Mouse (Mus musculus): ENCODE measurements at regions not wholly inside any gene's neighbourhood (a gene's known extent, or its start where the extent isn't known, plus 50 kb on each side); places are given as distances from the start of the nearest gene placed in this dataset.
A peak's percentile ranks its signal among the peaks of the same experiment; 100 is the strongest.

GRCm38 (mm10) chr3:23127134-23127533 lies 1050.7 kb downstream of the Tbl1xr1 start:
- peak in 1 of 2 experiments; percentile 10 for DNase-seq (ENCODE audit: low spot score in 2 of 2)

GRCm38 (mm10) chr3:23135551-23135950 lies 1059.1 kb downstream of the Tbl1xr1 start:
- DNase-seq (ENCODE audit: low spot score in 2 of 2) = no peak

GRCm38 (mm10) chr3:23138932-23139331 lies 1062.5 kb downstream of the Tbl1xr1 start:
- DNase-seq (ENCODE audit: low spot score in 2 of 2) = no peak

GRCm38 (mm10) chr3:23164828-23165450 lies 1088.5 kb downstream of the Tbl1xr1 start:
- no peak for DNase-seq (ENCODE audit: low spot score in 2 of 2)

GRCm38 (mm10) chr3:23183393-23183792 lies 1106.9 kb downstream of the Tbl1xr1 start:
- peak in 1 of 2 experiments; percentile 13 for DNase-seq (ENCODE audit: low spot score in 2 of 2)

- DNase-seq (ENCODE audit: low spot score in 2 of 2) = no peak
These were observed 1112.0 kb downstream of the Tbl1xr1 start for GRCm38 (mm10) chr3:23188479-23188878.

GRCm38 (mm10) chr3:23200056-23200455 lies 1123.6 kb downstream of the Tbl1xr1 start:
- no peak for DNase-seq (ENCODE audit: low spot score in 2 of 2)

GRCm38 (mm10) chr3:23214427-23214826 lies 1138.0 kb downstream of the Tbl1xr1 start:
- no peak for DNase-seq (ENCODE audit: low spot score in 2 of 2)

GRCm38 (mm10) chr3:23216754-23217153 lies 1140.3 kb downstream of the Tbl1xr1 start:
- DNase-seq (ENCODE audit: low spot score in 2 of 2) = no peak

- DNase-seq (ENCODE audit: low spot score in 2 of 2) = no peak
These were observed 1171.8 kb downstream of the Tbl1xr1 start for GRCm38 (mm10) chr3:23248291-23248690.

- DNase-seq (ENCODE audit: low spot score in 2 of 2) = no peak
These were observed 1175.7 kb downstream of the Tbl1xr1 start for GRCm38 (mm10) chr3:23252180-23252579.

GRCm38 (mm10) chr3:23298818-23299217 lies 1222.4 kb downstream of the Tbl1xr1 start:
- DNase-seq (ENCODE audit: low spot score in 2 of 2) = no peak

GRCm38 (mm10) chr3:23334216-23334615 lies 1257.8 kb downstream of the Tbl1xr1 start:
- no peak for DNase-seq (ENCODE audit: low spot score in 2 of 2)

GRCm38 (mm10) chr3:23334958-23335357 lies 1258.5 kb downstream of the Tbl1xr1 start:
- DNase-seq (ENCODE audit: low spot score in 2 of 2) = no peak

GRCm38 (mm10) chr3:23374341-23374740 lies 1297.9 kb downstream of the Tbl1xr1 start:
- no peak for DNase-seq (ENCODE audit: low spot score in 2 of 2)

GRCm38 (mm10) chr3:23404877-23405276 lies 1328.4 kb downstream of the Tbl1xr1 start:
- no peak for DNase-seq (ENCODE audit: low spot score in 2 of 2)

- no peak for DNase-seq (ENCODE audit: low spot score in 2 of 2)
These were observed 1333.0 kb downstream of the Tbl1xr1 start for GRCm38 (mm10) chr3:23409431-23409830.

- DNase-seq (ENCODE audit: low spot score in 2 of 2) = no peak
These were observed 1350.5 kb downstream of the Tbl1xr1 start for GRCm38 (mm10) chr3:23426956-23427355.

- no peak for DNase-seq (ENCODE audit: low spot score in 2 of 2)
These were observed 1358.6 kb downstream of the Tbl1xr1 start for GRCm38 (mm10) chr3:23435016-23435415.

GRCm38 (mm10) chr3:23457720-23458119 lies 1381.3 kb downstream of the Tbl1xr1 start:
- DNase-seq (ENCODE audit: low spot score in 2 of 2) = no peak

- no peak for DNase-seq (ENCODE audit: low spot score in 2 of 2)
These were observed 1423.4 kb downstream of the Tbl1xr1 start for GRCm38 (mm10) chr3:23499889-23500288.

- DNase-seq (ENCODE audit: low spot score in 2 of 2) = no peak
These were observed 1471.1 kb downstream of the Tbl1xr1 start for GRCm38 (mm10) chr3:23547546-23547945.

- DNase-seq (ENCODE audit: low spot score in 2 of 2) = no peak
These were observed 1487.9 kb downstream of the Tbl1xr1 start for GRCm38 (mm10) chr3:23564340-23564739.

GRCm38 (mm10) chr3:23568806-23569205 lies 1492.4 kb downstream of the Tbl1xr1 start:
- no peak for DNase-seq (ENCODE audit: low spot score in 2 of 2)

All from right cerebral cortex, postnatal 36 days (tissue).